Mouse (Mus musculus) embryo, embryonic 10.5 days (tissue): ENCODE results near the gene Col7a1.
A peak's percentile ranks its signal among the peaks of the same experiment; 100 is the strongest.

Experiments
- DNase-seq: peaks from one replicate; pipeline ENCODE4 v3.0.0-alpha.2; 2015; ENCODE audit warnings: low spot score

Col7a1 gene

GRCm38 (mm10) chr9:108953081-108953636 lies at the start of gene Col7a1:
Gene Col7a1, plus strand, starts transcription at chr9:108953586.
- DNase-seq = no peak

- no peak for DNase-seq
These were observed 41.1 kb upstream of the Col7a1 start for GRCm38 (mm10) chr9:108912308-108912707.

- no peak for DNase-seq
These were observed 40.2 kb upstream of the Col7a1 start for GRCm38 (mm10) chr9:108913161-108913560.

- DNase-seq = no peak
These were observed 39.8 kb upstream of the Col7a1 start for GRCm38 (mm10) chr9:108913621-108914020.

GRCm38 (mm10) chr9:108914491-108914890 lies 38.9 kb upstream of the Col7a1 start, which contains the start of gene Tmem89:
Gene Tmem89, plus strand, starts transcription at chr9:108914619.
- DNase-seq = no peak

GRCm38 (mm10) chr9:108925897-108926296 lies 27.5 kb upstream of the Col7a1 start:
- DNase-seq = no peak

- no peak for DNase-seq
These were observed 25.0 kb upstream of the Col7a1 start for GRCm38 (mm10) chr9:108928424-108928823.

GRCm38 (mm10) chr9:108935991-108936390 lies 17.4 kb upstream of the Col7a1 start:
- DNase-seq = no peak

GRCm38 (mm10) chr9:108936418-108937364 lies 16.7 kb upstream of the Col7a1 start, which contains the start of gene Uqcrc1:
Gene Uqcrc1, plus strand, starts transcription at chr9:108936633.
- DNase-seq = peak; percentile 98

- DNase-seq = no peak
These were observed 8.3 kb upstream of the Col7a1 start for GRCm38 (mm10) chr9:108945111-108945510.

- no peak for DNase-seq
These were observed 7.8 kb upstream of the Col7a1 start for GRCm38 (mm10) chr9:108945608-108946007.

GRCm38 (mm10) chr9:108949231-108949966 lies 4.0 kb upstream of the Col7a1 start:
- DNase-seq = peak; percentile 50

GRCm38 (mm10) chr9:108949967-108950728 lies 3.2 kb upstream of the Col7a1 start:
- DNase-seq = no peak

- DNase-seq = no peak
These were observed 1.9 kb downstream of the Col7a1 start for GRCm38 (mm10) chr9:108955241-108955640.

GRCm38 (mm10) chr9:108955846-108956245 lies 2.5 kb downstream of the Col7a1 start:
- DNase-seq = no peak

- no peak for DNase-seq
These were observed 10.2 kb downstream of the Col7a1 start for GRCm38 (mm10) chr9:108963577-108963976.

- no peak for DNase-seq
These were observed 11.0 kb downstream of the Col7a1 start for GRCm38 (mm10) chr9:108964338-108964737.

- DNase-seq = no peak
These were observed 17.2 kb downstream of the Col7a1 start for GRCm38 (mm10) chr9:108970623-108971022.

GRCm38 (mm10) chr9:108976483-108976882 lies 23.1 kb downstream of the Col7a1 start:
- no peak for DNase-seq

GRCm38 (mm10) chr9:108977966-108978365 lies 24.6 kb downstream of the Col7a1 start:
- no peak for DNase-seq

GRCm38 (mm10) chr9:108982498-108982897 lies 29.1 kb downstream of the Col7a1 start:
- DNase-seq = no peak

- no peak for DNase-seq
These were observed 29.8 kb downstream of the Col7a1 start for GRCm38 (mm10) chr9:108983209-108983608.
